Mouse (Mus musculus) left cerebral cortex, postnatal 36 days (tissue): Measurements from ENCODE around the gene 2410137M14Rik. TPM values are rescaled to one million over a fixed set of nuclear protein-coding genes. Genes with fewer than 3 reads are reported as not detected.

Experiments used
- total RNA-seq, 2 experiments: library from RNA; stranded (reverse); gene quantifications; 2 replicates each; pipeline ENCODE4 v1.2.3; 2021

The 2410137M14Rik gene
- total RNA-seq, 2 experiments from 2014 or later, result not detected

Other genes starting within 250 kb of the 2410137M14Rik start
- not detected for gene H2-M10.5, start 208.3 kb downstream of the 2410137M14Rik start, total RNA-seq
- gene H2-M10.6, start 169.1 kb downstream of the 2410137M14Rik start, total RNA-seq, result not detected
- gene Trim26, start 144.1 kb downstream of the 2410137M14Rik start, total RNA-seq, result 10 to 100 TPM; 18.1 to 20.4 TPM
- not detected for gene Trim15, start 114.0 kb downstream of the 2410137M14Rik start, total RNA-seq
- gene Trim10, start 111.7 kb downstream of the 2410137M14Rik start, total RNA-seq, result not detected
- gene Trim40, start 91.1 kb downstream of the 2410137M14Rik start, total RNA-seq, result not detected
- gene Trim31, start 83.1 kb downstream of the 2410137M14Rik start, total RNA-seq, result not detected
- 1 to 10 TPM; 7.1 to 9.9 TPM for gene Rnf39, start 38.3 kb downstream of the 2410137M14Rik start, total RNA-seq
- gene Ppp1r11, start 29.5 kb downstream of the 2410137M14Rik start, total RNA-seq, result 100 to 1,000 TPM; 126 to 130 TPM
- 10 to 100 TPM; 32.1 to 33.5 TPM for gene Znrd1, start 22.7 kb downstream of the 2410137M14Rik start, total RNA-seq
- 1 to 10 TPM; 3.6 to 3.8 TPM for gene Znrd1as, start 22.6 kb downstream of the 2410137M14Rik start, total RNA-seq
- 1 to 10 TPM in 1 of 2 experiments, under 1 TPM in 1; 0.69 to 1.2 TPM for gene H2-M5, start 8.3 kb upstream of the 2410137M14Rik start, total RNA-seq
- 10 to 100 TPM; 11.5 to 20.4 TPM for gene Zfp57, start 19.9 kb upstream of the 2410137M14Rik start, total RNA-seq
- 10 to 100 TPM; 48.3 to 87.0 TPM for gene Mog, start 42.2 kb upstream of the 2410137M14Rik start, total RNA-seq
- 100 to 1,000 TPM; 679 to 696 TPM for gene Gabbr1, start 64.7 kb upstream of the 2410137M14Rik start, total RNA-seq
- gene Olfr90, start 107.3 kb upstream of the 2410137M14Rik start, total RNA-seq, result not detected
- not detected for gene Olfr91, start 117.0 kb upstream of the 2410137M14Rik start, total RNA-seq
- gene Olfr92, start 138.9 kb upstream of the 2410137M14Rik start, total RNA-seq, result not detected
- not detected for gene Olfr93, start 180.3 kb upstream of the 2410137M14Rik start, total RNA-seq
- gene Ubd, start 212.7 kb upstream of the 2410137M14Rik start, total RNA-seq, result not detected
- not detected for gene Olfr94, start 219.8 kb upstream of the 2410137M14Rik start, total RNA-seq
- not detected for gene Olfr95, start 231.9 kb upstream of the 2410137M14Rik start, total RNA-seq
- not detected for gene Olfr96, start 238.9 kb upstream of the 2410137M14Rik start, total RNA-seq